Mouse (Mus musculus) midbrain, embryonic 13.5 days (tissue): ENCODE measurements at regions not wholly inside any gene's neighbourhood (a gene's known extent, or its start where the extent isn't known, plus 50 kb on each side); places are given as distances from the start of the nearest gene placed in this dataset.

Experiments
- ATAC-seq: fragments of 200-750 bp; cut with Nextera tagmentation; 2 replicates; pipeline ENCODE4 v1.8.0; 2017; ENCODE audit warnings: mild to moderate bottlenecking, moderate TSS enrichment, moderate library complexity
- H3K27ac ChIP-seq: fragments of 300-500 bp; sonication (generic); 2 replicates; pipeline ENCODE4 v1.5.1; 2015; ENCODE audit warnings: inconsistent platforms, mild to moderate bottlenecking, moderate library complexity
- H3K27me3 ChIP-seq: fragments of 300-500 bp; sonication (generic); 2 replicates; pipeline ENCODE4 v1.6.1; 2015; ENCODE audit warnings: mild to moderate bottlenecking, inconsistent platforms
- H3K36me3 ChIP-seq: fragments of 300-500 bp; sonication (generic); 2 replicates; pipeline ENCODE4 v1.6.1; 2015; ENCODE audit warnings: mild to moderate bottlenecking, inconsistent platforms
- H3K4me1 ChIP-seq: fragments of 300-500 bp; sonication (generic); replicated peaks from 2 replicates; pipeline ENCODE4 v1.6.1; 2015; ENCODE audit warnings: inconsistent platforms
- H3K4me2 ChIP-seq: fragments of 300-500 bp; sonication (generic); replicated peaks from 2 replicates; pipeline ENCODE4 v1.6.1; 2015; ENCODE audit warnings: moderate library complexity, mild to moderate bottlenecking, inconsistent platforms
- H3K4me3 ChIP-seq: fragments of 300-500 bp; sonication (generic); replicated peaks from 2 replicates; pipeline ENCODE4 v1.5.1; 2015; ENCODE audit warnings: mild to moderate bottlenecking, inconsistent platforms
- H3K9ac ChIP-seq: fragments of 300-500 bp; sonication (generic); replicated peaks from 2 replicates; pipeline ENCODE4 v1.6.1; 2015; ENCODE audit warnings: mild to moderate bottlenecking, inconsistent platforms
- H3K9me3 ChIP-seq: fragments of 300-500 bp; sonication (generic); 2 replicates; pipeline ENCODE4 v1.6.1; 2016; ENCODE audit warnings: mild to moderate bottlenecking, inconsistent platforms
- WGBS: fragments of 180-500 bp; shearing (Covaris S2); methylation state at CpG from one replicate; pipeline ENCODE4 v1.1.7; 2015; 5-methylcytosine and 5-hydroxymethylcytosine counted together

- Histone ChIP-seq H3K9me3 (no peaks in the 10 kb centered on the region), H3K27me3 (no peaks in the 10 kb centered on the region), H3K4me2 (no peak overlapping the region), H3K4me1 (no peaks in the 10 kb centered on the region), H3K27ac (no peak overlapping the region), H3K36me3 (no peaks in the 10 kb centered on the region), H3K9ac (no peak overlapping the region), H3K4me3 (no peak overlapping the region)
- 97% methylated on average over 1 of the region's 1 CpGs for WGBS
- no peak for ATAC-seq
Measured at GRCm38 (mm10) chr8:35132281-35132680, 633.3 kb upstream of the Gm19410 start.

DNA sequence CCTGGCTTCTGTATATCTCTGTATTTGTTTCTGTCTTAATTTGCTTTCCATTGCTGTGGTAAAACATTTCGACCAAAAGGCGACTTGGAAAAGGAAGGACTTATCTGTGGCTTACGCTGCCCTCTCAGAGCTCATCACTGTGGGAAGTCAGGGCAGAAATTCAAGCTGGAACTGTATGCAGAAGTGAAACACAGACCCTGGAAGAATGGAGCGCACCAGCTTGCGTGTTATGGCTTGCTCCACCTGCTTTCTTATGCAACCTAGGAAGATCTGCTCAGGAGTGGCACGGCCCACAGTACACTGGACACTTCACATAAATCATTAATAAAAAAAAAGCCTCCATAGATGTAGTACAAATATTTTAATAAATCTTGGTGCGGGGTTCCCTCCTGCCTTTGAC is 630.0 kb upstream of the Gm19410 start:
- WGBS: 93% methylated on average over 7 of the region's 7 CpGs
- Histone ChIP-seq H3K27me3 (no peaks in the 10 kb centered on the region), H3K4me1 (no peaks in the 10 kb centered on the region), H3K36me3 (no peaks in the 10 kb centered on the region), H3K9me3 (no peaks in the 10 kb centered on the region), H3K9ac (no peak overlapping the region), H3K4me2 (no peak overlapping the region), H3K4me3 (no peak overlapping the region), H3K27ac (no peak overlapping the region)
- ATAC-seq: no peak

- Histone ChIP-seq H3K4me3 (no peak overlapping the region), H3K9me3 (no peaks in the 10 kb centered on the region), H3K4me1 (no peaks in the 10 kb centered on the region), H3K36me3 (no peaks in the 10 kb centered on the region), H3K4me2 (no peak overlapping the region), H3K27me3 (no peaks in the 10 kb centered on the region), H3K9ac (no peak overlapping the region), H3K27ac (no peak overlapping the region)
- ATAC-seq: no peak
- 90% methylated on average over 3 of the region's 3 CpGs for WGBS
Measured at GRCm38 (mm10) chr8:35136643-35137042, 628.9 kb upstream of the Gm19410 start.

DNA sequence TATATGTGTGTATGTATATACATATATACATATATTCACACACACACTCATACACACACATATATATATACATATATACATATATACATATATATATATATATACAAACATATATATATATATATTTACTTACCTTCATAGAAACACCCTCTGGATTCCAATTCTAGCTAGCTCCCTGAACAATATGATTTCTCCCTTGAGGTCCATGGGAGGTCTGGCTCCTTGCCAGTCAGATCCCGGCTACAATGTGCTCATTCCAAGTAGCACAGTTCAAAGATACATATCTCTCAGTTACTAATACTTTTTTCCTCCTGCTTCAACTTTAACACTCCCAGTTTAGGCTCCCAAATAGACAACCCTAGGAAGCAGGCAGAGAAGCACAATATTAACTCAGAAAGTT is 624.8 kb upstream of the Gm19410 start:
- no peak overlapping the region for H3K4me3 ChIP-seq

GRCm38 (mm10) chr8:35143018-35143656 is 622.5 kb upstream of the Gm19410 start:
- 33% methylated on average over 8 of the region's 8 CpGs for WGBS
- H3K9ac ChIP-seq: no peak overlapping the region
- no peak overlapping the region for H3K4me3 ChIP-seq
- H3K9me3 ChIP-seq: no peaks in the 10 kb centered on the region
- H3K27me3 ChIP-seq: no peaks in the 10 kb centered on the region
- ATAC-seq: peak; percentile 55; the same call in 1 of the 2 replicates
- H3K4me1 ChIP-seq: peaks cover 8% of the 10 kb centered on the region; the same call in 1 of the 2 replicates
- no peaks in the 10 kb centered on the region for H3K36me3 ChIP-seq
- H3K27ac ChIP-seq: 0 out of 2 replicates have a peak overlapping the region, but pooled peaks have one; percentile 37
- no peak overlapping the region for H3K4me2 ChIP-seq

More for the DNA sequence above, 624.8 kb upstream of the Gm19410 start:
- Histone ChIP-seq H3K36me3 (no peaks in the 10 kb centered on the region), H3K4me2 (no peak overlapping the region), H3K27me3 (no peaks in the 10 kb centered on the region), H3K9me3 (no peaks in the 10 kb centered on the region), H3K4me1 (peaks cover 8% of the 10 kb centered on the region; the same call in 1 of the 2 replicates), H3K9ac (no peak overlapping the region), H3K27ac (no peak overlapping the region)
- no peak for ATAC-seq
- 85% methylated on average over 1 of the region's 1 CpGs for WGBS

DNA sequence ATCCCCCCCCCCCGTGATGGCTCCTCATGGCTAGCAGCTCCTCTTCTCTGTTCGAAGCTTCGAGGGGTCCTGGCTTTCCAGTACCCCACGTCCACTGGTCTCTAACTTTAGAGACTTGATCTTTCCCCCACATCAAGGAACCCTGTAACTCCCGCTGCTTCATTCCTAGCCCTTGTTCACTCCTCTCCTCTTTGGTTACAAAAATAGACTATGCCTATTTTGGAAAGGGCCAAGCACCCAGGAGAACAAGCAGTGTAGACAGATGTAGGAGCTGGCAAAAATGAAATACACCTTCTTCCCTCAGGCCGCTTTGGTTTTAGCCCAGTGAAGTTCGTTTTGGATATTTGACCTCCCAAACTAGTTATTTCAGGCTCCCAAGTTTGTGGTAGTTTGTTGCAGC is 621.9 kb upstream of the Gm19410 start:
- ATAC-seq: no peak
- H3K9ac ChIP-seq: no peak overlapping the region
- H3K4me2 ChIP-seq: no peak overlapping the region
- H3K9me3 ChIP-seq: no peaks in the 10 kb centered on the region
- H3K27ac ChIP-seq: no peak overlapping the region
- no peak overlapping the region for H3K4me3 ChIP-seq
- H3K36me3 ChIP-seq: no peaks in the 10 kb centered on the region
- no peaks in the 10 kb centered on the region for H3K27me3 ChIP-seq
- WGBS: 64% methylated on average over 7 of the region's 7 CpGs
- H3K4me1 ChIP-seq: peaks cover 8% of the 10 kb centered on the region; the same call in 1 of the 2 replicates

- no peak overlapping the region for H3K4me3 ChIP-seq
- 80% methylated on average over 4 of the region's 4 CpGs for WGBS
- no peaks in the 10 kb centered on the region for H3K36me3 ChIP-seq
- no peaks in the 10 kb centered on the region for H3K9me3 ChIP-seq
- H3K4me2 ChIP-seq: no peak overlapping the region
- H3K9ac ChIP-seq: no peak overlapping the region
- ATAC-seq: no peak
- H3K27me3 ChIP-seq: no peaks in the 10 kb centered on the region
- no peak overlapping the region for H3K27ac ChIP-seq
- peaks cover 8% of the 10 kb centered on the region; the same call in 1 of the 2 replicates for H3K4me1 ChIP-seq
Measured at GRCm38 (mm10) chr8:35144401-35144800, 621.2 kb upstream of the Gm19410 start.

- Histone ChIP-seq H3K36me3 (no peaks in the 10 kb centered on the region), H3K27me3 (no peaks in the 10 kb centered on the region), H3K9me3 (no peaks in the 10 kb centered on the region), H3K4me2 (no peak overlapping the region), H3K4me1 (peaks cover 8% of the 10 kb centered on the region; the same call in 1 of the 2 replicates), H3K27ac (no peak overlapping the region), H3K4me3 (no peak overlapping the region), H3K9ac (no peak overlapping the region)
- ATAC-seq: no peak
- 81% methylated on average over 8 of the region's 8 CpGs for WGBS
Measured at GRCm38 (mm10) chr8:35147481-35147880, 618.1 kb upstream of the Gm19410 start.

GRCm38 (mm10) chr8:35147967-35148366 is 617.6 kb upstream of the Gm19410 start:
- H3K4me3 ChIP-seq: no peak overlapping the region
- no peak overlapping the region for H3K9ac ChIP-seq
- H3K9me3 ChIP-seq: no peaks in the 10 kb centered on the region
- ATAC-seq: no peak
- H3K36me3 ChIP-seq: no peaks in the 10 kb centered on the region
- WGBS: 91% methylated on average over 8 of the region's 8 CpGs
- H3K4me1 ChIP-seq: peaks cover 5% of the 10 kb centered on the region; the same call in 1 of the 2 replicates
- H3K27me3 ChIP-seq: no peaks in the 10 kb centered on the region
- H3K4me2 ChIP-seq: no peak overlapping the region
- H3K27ac ChIP-seq: no peak overlapping the region

DNA sequence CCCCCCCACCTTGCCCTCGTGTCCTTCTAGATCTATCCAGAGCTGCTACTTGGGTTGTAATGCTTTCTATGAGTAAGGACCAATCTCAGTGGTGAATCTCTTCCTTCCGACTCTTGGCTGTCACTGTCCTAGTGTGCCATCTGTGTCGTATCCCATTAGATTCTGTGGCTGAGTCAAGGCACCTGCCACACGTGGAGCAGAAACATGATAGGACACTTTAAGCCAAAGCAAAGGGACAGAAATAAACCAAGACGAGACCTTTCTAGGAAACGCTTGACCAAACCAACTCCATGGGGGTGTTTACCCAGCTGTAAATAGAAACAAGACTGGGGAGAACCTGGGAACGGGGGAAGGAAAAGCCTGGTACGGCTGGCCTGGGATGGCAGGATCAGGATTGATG is 613.0 kb upstream of the Gm19410 start:
- Histone ChIP-seq H3K9ac (no peak overlapping the region), H3K27ac (no peak overlapping the region), H3K9me3 (no peaks in the 10 kb centered on the region), H3K4me3 (no peak overlapping the region), H3K27me3 (peaks cover 5% of the 10 kb centered on the region; the same call in 1 of the 2 replicates), H3K4me2 (no peak overlapping the region), H3K36me3 (no peaks in the 10 kb centered on the region), H3K4me1 (no peaks in the 10 kb centered on the region)
- no peak for ATAC-seq
- WGBS: 80% methylated on average over 8 of the region's 8 CpGs

DNA sequence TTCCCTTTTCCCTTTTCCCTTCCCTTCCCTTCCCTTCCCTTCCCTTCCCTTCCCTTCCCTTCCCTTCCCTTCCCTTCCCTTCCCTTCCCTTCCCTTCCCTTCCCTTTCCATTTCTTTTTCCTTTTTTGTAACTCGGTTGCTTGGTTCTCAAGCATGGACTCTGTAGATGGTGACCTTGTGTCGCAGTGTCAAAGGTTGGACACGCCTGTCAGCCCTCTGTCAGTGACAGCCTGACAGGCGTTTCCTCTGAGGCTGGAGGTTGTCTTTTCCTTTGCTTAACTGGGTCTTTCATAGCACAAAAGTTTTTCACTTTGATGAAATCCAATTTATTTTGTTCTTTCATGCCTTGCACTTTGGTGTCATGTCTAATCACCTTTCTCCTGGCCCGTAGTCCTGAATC is 609.3 kb upstream of the Gm19410 start:
- H3K27ac ChIP-seq: no peak overlapping the region
- H3K9ac ChIP-seq: no peak overlapping the region
- no peak for ATAC-seq
- H3K27me3 ChIP-seq: peaks cover 5% of the 10 kb centered on the region; the same call in 1 of the 2 replicates
- no peaks in the 10 kb centered on the region for H3K36me3 ChIP-seq
- H3K4me2 ChIP-seq: no peak overlapping the region
- 15% methylated on average over 5 of the region's 5 CpGs for WGBS
- H3K9me3 ChIP-seq: no peaks in the 10 kb centered on the region
- no peak overlapping the region for H3K4me3 ChIP-seq
- peaks cover 12% of the 10 kb centered on the region for H3K4me1 ChIP-seq

DNA sequence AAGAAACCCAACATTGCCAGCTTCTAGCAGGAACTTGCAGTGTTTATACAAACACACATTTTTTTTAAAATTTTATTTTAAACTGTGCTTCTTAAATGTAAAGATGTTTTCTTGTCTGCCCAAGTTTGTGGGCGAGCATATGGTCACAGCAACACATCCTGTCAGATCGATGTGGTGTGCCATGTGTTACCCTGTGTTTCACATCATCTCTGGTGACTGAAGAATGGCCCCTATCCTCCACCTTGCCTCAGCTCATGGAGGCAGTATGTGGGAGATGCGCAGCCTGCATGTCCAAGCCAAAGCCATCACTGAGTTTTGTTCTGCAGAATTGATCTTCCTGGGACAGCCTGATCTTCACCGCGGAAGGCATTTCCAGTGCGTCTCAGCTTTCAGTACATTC is 607.9 kb upstream of the Gm19410 start:
- 59% methylated on average over 6 of the region's 6 CpGs for WGBS
- H3K4me3 ChIP-seq: no peak overlapping the region
- no peak overlapping the region for H3K27ac ChIP-seq
- H3K9ac ChIP-seq: no peak overlapping the region; the same call in 1 of the 2 replicates
- no peak for ATAC-seq
- H3K27me3 ChIP-seq: peaks cover 5% of the 10 kb centered on the region; the same call in 1 of the 2 replicates
- H3K4me2 ChIP-seq: no peak overlapping the region; the same call in 1 of the 2 replicates
- H3K36me3 ChIP-seq: no peaks in the 10 kb centered on the region
- peaks cover 12% of the 10 kb centered on the region for H3K4me1 ChIP-seq
- H3K9me3 ChIP-seq: no peaks in the 10 kb centered on the region

- Histone ChIP-seq H3K4me3 (no peak overlapping the region), H3K27me3 (peaks cover 5% of the 10 kb centered on the region; the same call in 1 of the 2 replicates), H3K27ac (no peak overlapping the region), H3K4me1 (peaks cover 12% of the 10 kb centered on the region), H3K4me2 (0 out of 2 replicates have a peak overlapping the region, but pooled peaks have one; percentile 13), H3K9me3 (no peaks in the 10 kb centered on the region), H3K36me3 (no peaks in the 10 kb centered on the region), H3K9ac (no peak overlapping the region)
- WGBS: 27% methylated on average over 12 of the region's 12 CpGs
- ATAC-seq: no peak
Measured at GRCm38 (mm10) chr8:35159329-35159728, 606.3 kb upstream of the Gm19410 start.
